Mouse (Mus musculus): ENCODE data around the gene Myrf. TPM values are rescaled to one million over a fixed set of nuclear protein-coding genes. Genes with fewer than 3 reads are reported as not detected.

The Myrf gene
- polyA plus RNA-seq, 1 experiment from 2014 or later: 1.3 TPM

DNA sequence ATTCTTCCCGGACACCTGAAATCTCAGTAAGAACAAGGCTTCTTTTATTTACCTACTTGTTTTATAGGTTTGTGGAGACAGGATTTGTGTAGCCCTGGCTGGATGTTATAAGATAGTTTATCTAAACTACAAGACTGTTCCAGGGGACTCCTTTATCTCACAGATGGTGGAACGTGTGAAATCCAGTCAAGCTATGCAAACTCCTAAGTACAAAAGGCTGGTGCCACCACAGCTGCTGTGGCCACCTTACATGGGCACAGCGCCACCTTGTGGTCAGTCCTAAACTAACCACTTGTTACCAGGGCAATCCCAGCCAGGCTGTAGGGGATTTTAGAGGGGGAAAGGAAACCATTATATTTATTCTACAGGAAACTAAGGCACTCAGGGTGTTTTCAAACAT is 41.8 kb downstream of the Myrf start:
- WGBS: 28% methylated on average over 3 of the region's 3 CpGs
- no peak overlapping the region for H3K9ac ChIP-seq
- H3K4me1 ChIP-seq: peaks cover 9% of the 10 kb centered on the region
- peaks cover 67% of the 10 kb centered on the region for H3K36me3 ChIP-seq
- H3K4me3 ChIP-seq: no peak overlapping the region
- no peak overlapping the region for H3K27ac ChIP-seq
- H3K27me3 ChIP-seq: no peaks in the 10 kb centered on the region
- H3K4me2 ChIP-seq (replicated peaks): no peak overlapping the region
- no peak; the same call in 1 of the 2 replicates for ATAC-seq (ENCODE audit: low FRiP score, low read depth)
- H3K9me3 ChIP-seq: no peaks in the 10 kb centered on the region

DNA sequence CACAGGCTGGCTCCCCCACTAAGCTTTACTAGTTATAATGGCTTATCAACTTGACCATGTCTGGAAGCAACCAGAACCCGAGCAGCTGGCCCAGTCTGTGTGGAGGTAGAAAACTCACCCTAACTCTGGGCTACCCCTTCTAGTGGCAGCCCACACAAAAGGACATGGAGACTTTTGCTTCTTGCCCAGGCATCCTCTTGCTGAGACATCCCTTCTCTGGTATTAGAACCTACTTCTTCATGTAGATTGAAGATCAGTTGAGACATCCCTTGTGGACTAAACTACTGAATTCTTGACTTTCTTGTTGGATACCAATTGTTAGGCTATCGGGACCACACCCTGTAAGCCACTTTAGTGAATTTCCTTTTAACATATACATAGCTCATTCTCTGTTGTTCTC is 42.3 kb downstream of the Myrf start:
- ATAC-seq (ENCODE audit: low FRiP score, low read depth): no peak
- Histone ChIP-seq H3K27ac (no peak overlapping the region), H3K4me2 (replicated peaks) (no peak overlapping the region), H3K27me3 (no peaks in the 10 kb centered on the region), H3K4me1 (peaks cover 8% of the 10 kb centered on the region), H3K9ac (no peak overlapping the region), H3K9me3 (no peaks in the 10 kb centered on the region), H3K4me3 (no peak overlapping the region), H3K36me3 (peaks cover 71% of the 10 kb centered on the region)
- WGBS: 66% methylated on average over 2 of the region's 2 CpGs

GRCm38 (mm10) chr19:10197130-10197529 is 43.4 kb downstream of the Myrf start:
- no peak overlapping the region for H3K4me2 ChIP-seq (replicated peaks)
- no peaks in the 10 kb centered on the region for H3K27me3 ChIP-seq
- H3K36me3 ChIP-seq: peaks cover 83% of the 10 kb centered on the region
- H3K27ac ChIP-seq: no peak overlapping the region
- no peaks in the 10 kb centered on the region for H3K9me3 ChIP-seq
- no peak overlapping the region for H3K4me3 ChIP-seq
- no peaks in the 10 kb centered on the region for H3K4me1 ChIP-seq
- no peak for ATAC-seq (ENCODE audit: low FRiP score, low read depth)
- 0 out of 2 replicates have a peak overlapping the region, but pooled peaks have one; percentile 9 for H3K9ac ChIP-seq
- 81% methylated on average over 4 of the region's 4 CpGs for WGBS

DNA sequence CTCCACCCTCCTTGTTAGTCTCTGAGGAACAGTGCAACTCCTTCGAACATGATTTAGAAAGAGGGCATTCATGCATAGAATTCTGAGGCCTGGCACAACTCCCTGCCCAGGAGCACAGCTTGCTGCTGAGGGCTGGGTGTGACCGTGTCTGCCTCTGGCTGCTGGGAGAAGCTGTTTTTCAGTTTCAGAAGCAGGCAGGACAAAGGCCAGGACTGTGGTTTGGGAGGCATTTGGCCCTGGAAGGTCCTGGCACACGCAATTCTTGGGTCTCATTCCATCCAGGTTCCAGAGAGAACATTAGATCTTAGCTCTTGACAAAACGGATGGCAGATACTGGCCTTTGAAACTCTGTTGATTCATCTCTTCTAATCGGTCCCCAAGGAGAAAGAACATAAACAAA is 45.3 kb downstream of the Myrf start:
- Histone ChIP-seq H3K9ac (no peak overlapping the region), H3K36me3 (peaks cover 84% of the 10 kb centered on the region), H3K27me3 (no peaks in the 10 kb centered on the region), H3K4me3 (no peak overlapping the region), H3K4me2 (replicated peaks) (no peak overlapping the region), H3K4me1 (no peaks in the 10 kb centered on the region), H3K9me3 (no peaks in the 10 kb centered on the region), H3K27ac (no peak overlapping the region)
- WGBS: 81% methylated on average over 5 of the region's 5 CpGs
- ATAC-seq (ENCODE audit: low FRiP score, low read depth): no peak

GRCm38 (mm10) chr19:10194337-10194736 is 46.2 kb downstream of the Myrf start:
- ATAC-seq (ENCODE audit: low FRiP score, low read depth): no peak

GRCm38 (mm10) chr19:10191326-10191725 is 49.2 kb downstream of the Myrf start:
- Histone ChIP-seq H3K36me3 (peaks cover 100% of the 10 kb centered on the region), H3K4me3 (no peak overlapping the region), H3K27me3 (no peaks in the 10 kb centered on the region), H3K4me1 (peaks cover 10% of the 10 kb centered on the region; the same call in 1 of the 2 replicates), H3K27ac (no peak overlapping the region), H3K9me3 (no peaks in the 10 kb centered on the region), H3K4me2 (replicated peaks) (no peak overlapping the region), H3K9ac (no peak overlapping the region)
- ATAC-seq (ENCODE audit: low FRiP score, low read depth): no peak
- WGBS: 68% methylated on average over 7 of the region's 7 CpGs

More at GRCm38 (mm10) chr19:10194337-10194736, 46.2 kb downstream of the Myrf start:
- Histone ChIP-seq H3K27me3 (no peaks in the 10 kb centered on the region), H3K9me3 (no peaks in the 10 kb centered on the region), H3K9ac (no peak overlapping the region), H3K4me3 (no peak overlapping the region), H3K36me3 (peaks cover 84% of the 10 kb centered on the region), H3K4me2 (replicated peaks) (no peak overlapping the region), H3K4me1 (no peaks in the 10 kb centered on the region), H3K27ac (no peak overlapping the region)
- 82% methylated on average over 11 of the region's 11 CpGs for WGBS

DNA sequence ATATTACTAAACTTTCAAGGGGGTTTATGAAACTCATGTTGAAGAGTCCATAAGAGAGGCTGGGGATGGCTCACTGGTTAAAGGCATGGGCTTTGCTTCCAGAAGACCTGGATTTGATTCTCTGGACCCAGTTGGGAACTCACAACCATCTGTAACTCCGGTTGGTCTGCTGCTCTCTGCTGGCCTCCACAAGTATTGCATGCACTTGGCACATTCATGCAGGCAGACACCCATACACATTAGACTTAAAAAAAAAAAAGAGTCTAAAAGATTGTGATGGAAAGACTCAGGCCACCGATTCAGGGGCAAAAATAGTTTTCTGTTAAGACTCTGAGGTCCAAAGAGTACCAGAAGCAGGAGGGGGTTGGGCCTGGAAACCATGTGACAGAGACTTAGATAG is 49.8 kb downstream of the Myrf start:
- no peak overlapping the region for H3K4me3 ChIP-seq
- H3K9ac ChIP-seq: no peak overlapping the region
- H3K4me1 ChIP-seq: peaks cover 10% of the 10 kb centered on the region; the same call in 1 of the 2 replicates
- peaks cover 100% of the 10 kb centered on the region for H3K36me3 ChIP-seq
- no peaks in the 10 kb centered on the region for H3K9me3 ChIP-seq
- H3K27me3 ChIP-seq: no peaks in the 10 kb centered on the region
- ATAC-seq (ENCODE audit: low FRiP score, low read depth): no peak
- 45% methylated on average over 2 of the region's 2 CpGs for WGBS
- H3K4me2 ChIP-seq (replicated peaks): no peak overlapping the region
- H3K27ac ChIP-seq: no peak overlapping the region

DNA sequence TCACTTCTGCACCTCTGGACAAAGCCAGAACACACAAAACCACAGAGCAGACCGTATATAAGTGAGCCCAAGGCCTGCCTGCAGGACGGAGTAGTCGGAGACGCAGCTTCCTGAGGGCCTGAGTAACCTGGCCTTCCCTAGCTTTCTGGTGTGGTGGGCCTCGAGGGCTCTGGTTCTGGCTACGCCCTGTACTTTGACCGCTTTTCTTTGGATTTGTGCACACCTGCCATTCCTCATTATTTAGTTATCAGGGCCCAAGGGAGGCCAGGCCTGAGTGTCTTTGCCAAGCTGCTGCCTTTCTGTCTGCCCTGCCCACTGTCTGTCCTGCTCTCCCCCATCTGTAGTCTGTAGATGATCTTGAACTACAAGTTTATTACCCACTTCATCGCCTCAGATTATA is 50.6 kb downstream of the Myrf start:
- no peak overlapping the region for H3K27ac ChIP-seq
- no peak overlapping the region for H3K4me2 ChIP-seq (replicated peaks)
- H3K9me3 ChIP-seq: no peaks in the 10 kb centered on the region
- H3K27me3 ChIP-seq: no peaks in the 10 kb centered on the region
- H3K9ac ChIP-seq: no peak overlapping the region
- H3K4me3 ChIP-seq: no peak overlapping the region
- peaks cover 100% of the 10 kb centered on the region for H3K36me3 ChIP-seq
- peaks cover 13% of the 10 kb centered on the region for H3K4me1 ChIP-seq
- ATAC-seq (ENCODE audit: low FRiP score, low read depth): no peak
- WGBS: 93% methylated on average over 8 of the region's 8 CpGs

GRCm38 (mm10) chr19:10189022-10189421 is 51.5 kb downstream of the Myrf start:
- Histone ChIP-seq H3K27me3 (no peaks in the 10 kb centered on the region), H3K9ac (no peak overlapping the region), H3K4me2 (replicated peaks) (no peak overlapping the region), H3K4me3 (no peak overlapping the region), H3K36me3 (peaks cover 95% of the 10 kb centered on the region), H3K27ac (no peak overlapping the region), H3K9me3 (no peaks in the 10 kb centered on the region), H3K4me1 (peaks cover 22% of the 10 kb centered on the region)
- 94% methylated on average over 6 of the region's 6 CpGs for WGBS
- no peak for ATAC-seq (ENCODE audit: low FRiP score, low read depth)

GRCm38 (mm10) chr19:10188281-10188811 is 52.2 kb downstream of the Myrf start:
- 49% methylated on average over 10 of the region's 10 CpGs for WGBS
- H3K4me2 ChIP-seq (replicated peaks): no peak overlapping the region
- H3K36me3 ChIP-seq: peaks cover 88% of the 10 kb centered on the region
- H3K27me3 ChIP-seq: no peaks in the 10 kb centered on the region
- no peak for ATAC-seq (ENCODE audit: low FRiP score, low read depth)
- no peak overlapping the region for H3K4me3 ChIP-seq
- H3K4me1 ChIP-seq: peaks cover 26% of the 10 kb centered on the region
- no peaks in the 10 kb centered on the region for H3K9me3 ChIP-seq
- H3K27ac ChIP-seq: no peak overlapping the region
- H3K9ac ChIP-seq: 0 out of 2 replicates have a peak overlapping the region, but pooled peaks have one; percentile 14

DNA sequence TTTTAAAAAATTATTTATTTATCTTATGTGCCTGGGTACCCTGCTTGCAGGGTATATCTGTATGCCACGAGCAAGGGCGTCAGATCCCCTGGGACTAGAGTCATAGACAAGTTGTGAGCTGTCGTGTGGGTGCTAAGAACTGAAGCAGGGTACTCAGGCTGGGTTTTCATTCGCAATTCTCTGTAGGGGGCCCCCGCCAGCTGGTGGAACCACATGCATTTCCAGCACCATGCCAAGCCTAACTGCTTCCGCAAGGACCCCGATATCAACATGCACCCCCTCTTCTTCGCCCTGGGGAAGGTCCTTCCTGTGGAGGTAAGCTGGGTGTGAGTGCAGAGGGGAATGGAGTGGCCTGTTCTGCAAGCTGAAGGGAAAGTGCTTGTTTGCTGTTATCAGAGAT is 54.0 kb downstream of the Myrf start:
- 95% methylated on average over 8 of the region's 8 CpGs for WGBS
- H3K27ac ChIP-seq: no peak overlapping the region

DNA sequence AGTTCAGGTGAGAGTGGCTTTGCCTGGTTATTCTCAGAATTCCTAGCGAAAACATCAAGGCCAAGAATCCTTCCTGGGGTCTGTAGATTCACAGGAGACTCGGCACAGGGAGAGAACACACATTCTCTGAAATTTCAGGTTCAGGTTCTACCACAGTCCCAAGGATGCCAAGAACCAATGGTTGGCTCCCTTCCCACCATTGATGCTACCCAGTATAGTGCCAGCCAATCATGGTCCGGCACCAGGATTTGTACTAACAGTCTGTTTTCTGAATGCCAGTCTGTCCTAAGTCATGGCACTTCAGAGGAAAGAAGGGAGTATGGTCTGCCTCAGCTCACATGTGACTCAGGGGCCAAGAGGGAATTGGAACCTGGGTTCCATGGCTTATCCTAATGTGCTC is 54.7 kb downstream of the Myrf start:
- no peaks in the 10 kb centered on the region for H3K27me3 ChIP-seq

More for the DNA sequence above, 54.0 kb downstream of the Myrf start:
- Histone ChIP-seq H3K9me3 (no peaks in the 10 kb centered on the region), H3K36me3 (peaks cover 70% of the 10 kb centered on the region), H3K4me3 (no peak overlapping the region), H3K27me3 (no peaks in the 10 kb centered on the region), H3K4me1 (peaks cover 32% of the 10 kb centered on the region), H3K9ac (no peak overlapping the region), H3K4me2 (replicated peaks) (no peak overlapping the region)
- ATAC-seq (ENCODE audit: low FRiP score, low read depth): no peak

GRCm38 (mm10) chr19:10184096-10184495 is 56.5 kb downstream of the Myrf start:
- Histone ChIP-seq H3K4me1 (peaks cover 32% of the 10 kb centered on the region), H3K27me3 (no peaks in the 10 kb centered on the region), H3K4me3 (peak overlapping the region; percentile 87), H3K4me2 (replicated peaks) (peak overlapping the region; percentile 80), H3K27ac (peak overlapping the region; percentile 93), H3K36me3 (peaks cover 45% of the 10 kb centered on the region), H3K9ac (peak overlapping the region; percentile 91), H3K9me3 (no peaks in the 10 kb centered on the region)
- ATAC-seq (ENCODE audit: low FRiP score, low read depth): peak; percentile 24; the same call in 1 of the 2 replicates
- 6% methylated on average over 12 of the region's 12 CpGs for WGBS

More for the DNA sequence above, 54.7 kb downstream of the Myrf start:
- ATAC-seq (ENCODE audit: low FRiP score, low read depth): no peak
- H3K27ac ChIP-seq: no peak overlapping the region
- H3K9me3 ChIP-seq: no peaks in the 10 kb centered on the region
- peaks cover 63% of the 10 kb centered on the region for H3K36me3 ChIP-seq
- no peak overlapping the region for H3K9ac ChIP-seq
- 97% methylated on average over 3 of the region's 3 CpGs for WGBS
- H3K4me2 ChIP-seq (replicated peaks): no peak overlapping the region
- H3K4me3 ChIP-seq: no peak overlapping the region
- H3K4me1 ChIP-seq: peaks cover 32% of the 10 kb centered on the region
